Mouse (Mus musculus): ENCODE results near the gene Ranbp2. TPM values are rescaled to one million over a fixed set of nuclear protein-coding genes. Genes with fewer than 3 reads are reported as not detected.

Gene Ranbp2
- total RNA-seq (2023) = 126 TPM

DNA sequence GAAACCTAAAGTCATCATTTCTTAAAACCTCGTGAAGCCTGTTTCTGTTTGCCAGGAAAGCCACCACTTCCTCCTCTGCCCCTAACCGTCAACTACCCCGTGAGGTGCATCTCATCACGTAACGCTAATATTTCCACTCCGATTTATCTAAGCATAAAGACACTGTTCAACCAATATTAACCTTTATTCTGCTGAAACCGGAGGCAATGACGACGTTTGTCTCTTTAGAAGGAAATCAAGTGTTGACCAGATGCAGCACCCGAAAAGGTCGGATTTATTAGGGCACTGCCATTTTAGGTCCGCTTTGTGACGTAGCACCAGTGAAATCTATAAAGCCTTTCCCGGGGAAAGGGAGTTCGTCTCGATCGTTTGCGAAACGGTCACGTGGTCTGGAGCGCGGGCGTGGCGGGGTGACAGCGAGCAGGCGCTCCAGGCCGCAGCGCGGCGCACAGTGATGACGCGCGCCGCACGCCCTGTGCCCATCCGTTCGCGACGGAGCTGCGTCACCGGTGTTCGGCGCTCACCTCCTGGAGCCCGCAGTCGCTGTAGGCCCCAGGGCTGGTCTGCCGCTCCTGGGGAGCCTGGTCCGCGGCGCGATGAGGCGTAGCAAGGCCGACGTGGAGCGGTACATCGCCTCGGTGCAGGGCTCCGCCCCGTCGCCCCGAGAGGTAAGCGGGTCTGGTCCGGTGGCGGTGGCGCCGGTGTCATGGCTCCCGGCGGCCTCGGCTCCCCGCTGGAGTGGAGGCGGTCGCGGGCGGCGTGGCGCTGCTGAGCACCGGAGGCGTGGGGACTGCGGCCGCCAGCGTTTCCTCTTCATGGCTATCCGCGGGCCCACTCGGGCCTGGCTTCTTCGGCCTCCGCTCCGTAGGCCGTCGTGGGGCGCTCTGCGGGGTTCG lies at the start of gene Ranbp2:
TSS of gene Ranbp2 (plus strand) at position 537 of the 896 bp plus-strand sequence.

DNA sequence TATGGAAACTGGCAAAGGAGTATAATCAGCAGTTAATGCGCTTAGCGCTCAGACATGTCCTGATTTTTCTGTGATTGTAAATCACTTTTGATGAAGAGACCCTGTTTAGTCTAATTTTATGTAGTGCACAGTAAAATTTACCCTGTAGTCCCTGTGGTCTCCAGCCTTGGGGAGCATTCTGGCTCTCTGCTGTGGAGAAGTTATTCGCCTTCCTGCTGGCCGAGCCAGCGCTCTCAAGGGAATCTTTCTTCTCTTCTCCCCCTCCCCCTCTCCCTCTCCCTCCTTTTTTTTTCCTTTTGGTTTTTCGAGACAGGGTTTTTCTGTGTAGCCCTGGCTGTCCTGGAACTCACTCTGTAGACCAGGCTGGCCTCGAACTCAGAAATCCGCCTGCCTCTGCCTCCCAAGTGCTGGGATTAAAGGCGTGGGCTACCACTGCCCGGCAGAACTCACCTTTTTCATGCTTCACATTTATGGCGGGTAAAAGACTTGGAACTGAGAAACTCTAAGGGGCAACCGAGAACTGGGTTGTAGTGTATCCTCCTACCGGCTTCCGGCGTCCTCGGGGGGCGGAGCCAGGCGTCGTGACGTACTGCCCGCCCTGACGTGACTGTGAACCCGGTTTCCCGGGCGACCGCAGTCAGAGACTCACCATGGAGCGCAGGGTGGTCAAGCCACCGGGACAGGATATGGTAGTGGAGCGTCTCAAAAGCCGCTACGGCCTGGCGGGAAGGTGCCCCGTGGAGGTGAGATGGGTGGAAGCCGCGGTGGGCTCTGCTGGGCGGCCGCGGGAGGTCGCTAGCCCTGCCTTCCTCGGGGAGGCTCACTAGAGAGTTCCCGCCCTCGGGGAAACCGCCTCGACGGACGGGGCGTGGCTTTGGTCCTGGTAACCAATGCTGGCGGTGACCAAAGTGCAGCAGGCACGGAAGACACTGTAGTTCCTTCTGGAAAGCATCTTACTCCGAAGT lies 50.9 kb downstream of the Ranbp2 start, which contains the start of gene Ccdc138:
TSS of gene Ccdc138 (plus strand) at position 629 of the 965 bp plus-strand sequence.

Other genes starting within 250 kb of the Ranbp2 start
- not detected for gene AW822073, start 222.0 kb upstream of the Ranbp2 start, total RNA-seq (2023)
- gene Duxf3, start 214.2 kb upstream of the Ranbp2 start, total RNA-seq (2023) = not detected
- not detected for gene Gm4981, start 210.2 kb upstream of the Ranbp2 start, total RNA-seq (2023)
- 32.2 TPM for gene Gcc2, start 191.4 kb upstream of the Ranbp2 start, total RNA-seq (2023)
- 43.1 TPM for gene Lims1, start 123.5 kb upstream of the Ranbp2 start, total RNA-seq (2023)
- gene Ccdc138, start 51.0 kb downstream of the Ranbp2 start, total RNA-seq (2023) = 3.5 TPM
- gene Edar, start 228.7 kb downstream of the Ranbp2 start, total RNA-seq (2023) = not detected

Measured in CD8-positive naive resting alpha-beta T cell, adult 57 days (primary cell).